Mouse (Mus musculus): ENCODE measurements around the gene Acot11.
"Not testable (repeated sequence)": the region's sequence is repeated elsewhere in the genome, so short reads cannot be mapped to it uniquely, and the experiment has no call there.

DNA sequence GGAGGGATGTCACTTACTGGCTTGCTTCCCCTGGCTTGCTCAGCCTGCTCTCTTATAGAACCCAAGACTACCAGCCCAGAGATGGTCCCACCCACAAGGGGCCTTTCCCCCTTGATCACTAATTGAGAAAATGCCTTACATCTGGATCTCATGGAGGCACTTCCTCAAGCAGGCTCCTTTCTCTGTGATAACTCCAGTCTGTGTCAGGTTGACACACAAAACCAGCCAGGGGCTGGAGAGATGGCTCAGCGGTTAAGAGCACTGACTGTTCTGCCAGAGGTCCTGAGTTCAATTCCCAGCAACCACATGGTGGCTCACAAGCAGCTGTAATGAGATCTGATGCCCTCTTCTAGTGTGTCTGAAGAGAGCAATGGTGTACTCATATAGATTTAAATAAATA is 67.9 kb downstream of the Acot11 start:
- TF ChIP-seq CTCF (IDR thresholded peaks at IDR 0.05; ENCODE audit: low read depth); EP300 (optimal IDR thresholded peaks at IDR 0.05): not testable (repeated sequence)
